Mouse (Mus musculus) neural tube, embryonic 13.5 days (tissue): ENCODE data around the gene Focad. TPM values are rescaled to one million over a fixed set of nuclear protein-coding genes. Genes with fewer than 3 reads are reported as not detected.

ENCODE experiments used
- ATAC-seq: fragments of 200-750 bp; cut with Nextera tagmentation; 2 replicates; pipeline ENCODE4 v1.8.0; 2017; ENCODE audit warnings: low read depth, mild to moderate bottlenecking, moderate TSS enrichment, moderate library complexity
- H3K27ac ChIP-seq: fragments of 300-500 bp; sonication (generic); replicated peaks from 2 replicates; pipeline ENCODE4 v1.5.1; 2015; ENCODE audit warnings: moderate library complexity, mild to moderate bottlenecking, inconsistent platforms
- H3K27me3 ChIP-seq: fragments of 300-500 bp; sonication (generic); 2 replicates; pipeline ENCODE4 v1.6.1; 2015; ENCODE audit warnings: mild to moderate bottlenecking, inconsistent platforms
- H3K36me3 ChIP-seq: fragments of 300-500 bp; sonication (generic); 2 replicates; pipeline ENCODE4 v1.6.1; 2015; ENCODE audit warnings: mild to moderate bottlenecking, inconsistent platforms
- H3K4me1 ChIP-seq: fragments of 300-500 bp; sonication (generic); replicated peaks from 2 replicates; pipeline ENCODE4 v1.6.1; 2015; ENCODE audit warnings: inconsistent platforms
- H3K4me2 ChIP-seq: fragments of 300-500 bp; sonication (generic); 2 replicates; pipeline ENCODE4 v1.6.1; 2015; ENCODE audit warnings: inconsistent platforms, mild to moderate bottlenecking, moderate library complexity
- H3K4me3 ChIP-seq: fragments of 300-500 bp; sonication (generic); 2 replicates; pipeline ENCODE4 v1.5.1; 2015; ENCODE audit warnings: mild to moderate bottlenecking, inconsistent platforms
- H3K9ac ChIP-seq: fragments of 300-500 bp; sonication (generic); 2 replicates; pipeline ENCODE4 v1.6.1; 2015; ENCODE audit warnings: moderate library complexity, mild to moderate bottlenecking, inconsistent platforms
- H3K9me3 ChIP-seq: fragments of 300-500 bp; sonication (generic); 2 replicates; pipeline ENCODE4 v1.6.1; 2016; ENCODE audit warnings: inconsistent platforms
- WGBS: fragments of 180-500 bp; shearing (Covaris S2); methylation state at CpG from one replicate; pipeline ENCODE4 v1.1.7; 2015; 5-methylcytosine and 5-hydroxymethylcytosine counted together
- polyA plus RNA-seq: library from polyadenylated mRNA; unstranded; fragments of >200 nt; fragmentation: Nextera tagmentation; extraction: Ambion mirVana; gene quantifications from 2 replicates; pipeline ENCODE4 v1.2.1, GENCODE M21; 2015

Gene Focad
- polyA plus RNA-seq, 1 experiment from 2014 or later: 12.3 TPM

- H3K27ac ChIP-seq: peak overlapping the region; percentile 57
Measured at GRCm38 (mm10) chr4:88157644-88158043, 63.2 kb downstream of the Focad start.

GRCm38 (mm10) chr4:88159256-88159655 lies 64.8 kb downstream of the Focad start:
- no peak overlapping the region for H3K4me2 ChIP-seq
- H3K36me3 ChIP-seq: no peaks in the 10 kb centered on the region
- no peak overlapping the region for H3K9ac ChIP-seq
- H3K27me3 ChIP-seq: no peaks in the 10 kb centered on the region
- H3K27ac ChIP-seq: no peak overlapping the region
- WGBS: 94% methylated on average over 5 of the region's 5 CpGs
- H3K4me3 ChIP-seq: no peak overlapping the region
- no peaks in the 10 kb centered on the region for H3K9me3 ChIP-seq
- peaks cover 48% of the 10 kb centered on the region for H3K4me1 ChIP-seq
- no peak for ATAC-seq

More at GRCm38 (mm10) chr4:88157644-88158043, 63.2 kb downstream of the Focad start:
- Histone ChIP-seq H3K4me1 (peaks cover 33% of the 10 kb centered on the region), H3K27me3 (no peaks in the 10 kb centered on the region), H3K9ac (no peak overlapping the region), H3K4me2 (no peak overlapping the region), H3K9me3 (no peaks in the 10 kb centered on the region), H3K36me3 (no peaks in the 10 kb centered on the region), H3K4me3 (no peak overlapping the region)
- ATAC-seq: peak; percentile 84
- WGBS: 33% methylated on average over 6 of the region's 6 CpGs

GRCm38 (mm10) chr4:88159700-88160099 lies 65.3 kb downstream of the Focad start:
- ATAC-seq: no peak
- Histone ChIP-seq H3K27me3 (no peaks in the 10 kb centered on the region), H3K36me3 (no peaks in the 10 kb centered on the region), H3K27ac (no peak overlapping the region), H3K9me3 (no peaks in the 10 kb centered on the region), H3K9ac (no peak overlapping the region), H3K4me3 (no peak overlapping the region), H3K4me1 (peaks cover 52% of the 10 kb centered on the region), H3K4me2 (no peak overlapping the region)
- 72% methylated on average over 6 of the region's 6 CpGs for WGBS

- Histone ChIP-seq H3K4me1 (peaks cover 26% of the 10 kb centered on the region), H3K9ac (no peak overlapping the region), H3K27ac (peak overlapping the region; percentile 35), H3K4me2 (no peak overlapping the region), H3K9me3 (no peaks in the 10 kb centered on the region), H3K36me3 (no peaks in the 10 kb centered on the region), H3K4me3 (no peak overlapping the region), H3K27me3 (no peaks in the 10 kb centered on the region)
- 40% methylated on average over 13 of the region's 13 CpGs for WGBS
- peak; percentile 75 for ATAC-seq
Measured at GRCm38 (mm10) chr4:88163511-88164247, 69.2 kb downstream of the Focad start.

- 88% methylated on average over 7 of the region's 7 CpGs for WGBS
- peaks cover 21% of the 10 kb centered on the region for H3K4me1 ChIP-seq
- no peak for ATAC-seq
Measured at GRCm38 (mm10) chr4:88167008-88167862, 72.8 kb downstream of the Focad start.

GRCm38 (mm10) chr4:88175058-88175974 lies 80.9 kb downstream of the Focad start:
- Histone ChIP-seq H3K27me3 (no peaks in the 10 kb centered on the region), H3K4me2 (no peak overlapping the region), H3K4me1 (peaks cover 20% of the 10 kb centered on the region), H3K9ac (no peak overlapping the region), H3K27ac (peak overlapping the region; percentile 33), H3K4me3 (no peak overlapping the region), H3K36me3 (no peaks in the 10 kb centered on the region; the same call in 1 of the 2 replicates), H3K9me3 (no peaks in the 10 kb centered on the region)
- 46% methylated on average over 6 of the region's 6 CpGs for WGBS
- peak; percentile 79 for ATAC-seq

More at GRCm38 (mm10) chr4:88167008-88167862, 72.8 kb downstream of the Focad start:
- Histone ChIP-seq H3K27me3 (no peaks in the 10 kb centered on the region), H3K4me2 (no peak overlapping the region), H3K9ac (no peak overlapping the region), H3K36me3 (no peaks in the 10 kb centered on the region), H3K9me3 (no peaks in the 10 kb centered on the region), H3K27ac (no peak overlapping the region), H3K4me3 (no peak overlapping the region)

- Histone ChIP-seq H3K4me3 (no peak overlapping the region), H3K27ac (no peak overlapping the region), H3K36me3 (no peaks in the 10 kb centered on the region; the same call in 1 of the 2 replicates), H3K9me3 (no peaks in the 10 kb centered on the region), H3K4me1 (peaks cover 15% of the 10 kb centered on the region), H3K4me2 (no peak overlapping the region), H3K27me3 (no peaks in the 10 kb centered on the region), H3K9ac (no peak overlapping the region)
- no peak for ATAC-seq
- WGBS: 66% methylated on average over 2 of the region's 2 CpGs
Measured at GRCm38 (mm10) chr4:88179296-88179695, 84.9 kb downstream of the Focad start.

- Histone ChIP-seq H3K27ac (no peak overlapping the region), H3K4me3 (no peak overlapping the region), H3K9ac (no peak overlapping the region), H3K4me1 (no peaks in the 10 kb centered on the region), H3K36me3 (no peaks in the 10 kb centered on the region), H3K27me3 (no peaks in the 10 kb centered on the region), H3K9me3 (no peaks in the 10 kb centered on the region), H3K4me2 (no peak overlapping the region)
- no peak for ATAC-seq
- WGBS: 66% methylated on average over 6 of the region's 6 CpGs
Measured at GRCm38 (mm10) chr4:88184293-88184692, 89.9 kb downstream of the Focad start.

- WGBS: 86% methylated on average over 6 of the region's 6 CpGs
- Histone ChIP-seq H3K4me3 (no peak overlapping the region), H3K9ac (no peak overlapping the region), H3K9me3 (no peaks in the 10 kb centered on the region), H3K4me2 (no peak overlapping the region), H3K27ac (no peak overlapping the region), H3K36me3 (no peaks in the 10 kb centered on the region), H3K27me3 (no peaks in the 10 kb centered on the region), H3K4me1 (no peaks in the 10 kb centered on the region)
- ATAC-seq: no peak
Measured at GRCm38 (mm10) chr4:88185872-88186426, 91.5 kb downstream of the Focad start.

GRCm38 (mm10) chr4:88187649-88188048 lies 93.2 kb downstream of the Focad start:
- H3K27ac ChIP-seq: no peak overlapping the region
- H3K9ac ChIP-seq: no peak overlapping the region
- H3K27me3 ChIP-seq: no peaks in the 10 kb centered on the region
- H3K36me3 ChIP-seq: no peaks in the 10 kb centered on the region
- no peak for ATAC-seq
- no peak overlapping the region for H3K4me2 ChIP-seq
- H3K9me3 ChIP-seq: no peaks in the 10 kb centered on the region
- no peak overlapping the region for H3K4me3 ChIP-seq
- WGBS: 70% methylated on average over 3 of the region's 3 CpGs
- no peaks in the 10 kb centered on the region for H3K4me1 ChIP-seq

- ATAC-seq: no peak
- Histone ChIP-seq H3K9me3 (no peaks in the 10 kb centered on the region), H3K4me2 (no peak overlapping the region), H3K4me3 (no peak overlapping the region), H3K27me3 (no peaks in the 10 kb centered on the region), H3K36me3 (no peaks in the 10 kb centered on the region), H3K27ac (no peak overlapping the region), H3K4me1 (no peaks in the 10 kb centered on the region), H3K9ac (no peak overlapping the region)
- 84% methylated on average over 1 of the region's 1 CpGs for WGBS
Measured at GRCm38 (mm10) chr4:88189495-88189894, 95.1 kb downstream of the Focad start.
